Mouse (Mus musculus): ENCODE measurements around the gene Nnat. TPM values are rescaled to one million over a fixed set of nuclear protein-coding genes. Genes with fewer than 3 reads are reported as not detected.

Nnat gene
- polyA plus RNA-seq, 1 experiment from 2014 or later = 3,566 TPM

- Histone ChIP-seq H3K27me3 (ENCODE audit: control insufficient read depth, insufficient read depth, low read length) (no peaks in the 10 kb centered on the region), H3K27ac (ENCODE audit: low read depth, low read length) (0 out of 2 replicates have a peak overlapping the region, but pooled peaks have one; percentile 11), H3K4me2 (ENCODE audit: low read depth, low read length) (no peak overlapping the region), H3K9ac (replicated peaks; ENCODE audit: low read depth, low read length) (no peak overlapping the region), H3K36me3 (ENCODE audit: control insufficient read depth, insufficient read depth, low read length) (no peaks in the 10 kb centered on the region), H3K9me3 (ENCODE audit: control insufficient read depth, low read length) (no peaks in the 10 kb centered on the region), H3K4me3 (ENCODE audit: low read depth, low read length) (no peak overlapping the region), H3K4me1 (ENCODE audit: control insufficient read depth, insufficient read depth, low read length) (peaks cover 30% of the 10 kb centered on the region)
- ATAC-seq (ENCODE audit: low read depth) = no peak
- 47% methylated on average over 4 of the region's 4 CpGs for WGBS
Observed at GRCm38 (mm10) chr2:157542415-157542814, 17.5 kb upstream of the Nnat start.

- Histone ChIP-seq H3K9ac (replicated peaks; ENCODE audit: low read depth, low read length) (no peak overlapping the region), H3K4me1 (ENCODE audit: control insufficient read depth, insufficient read depth, low read length) (peaks cover 28% of the 10 kb centered on the region)
Observed at GRCm38 (mm10) chr2:157544333-157544888, 15.5 kb upstream of the Nnat start.

GRCm38 (mm10) chr2:157546686-157547085 is 13.2 kb upstream of the Nnat start:
- Histone ChIP-seq H3K4me3 (ENCODE audit: low read depth, low read length) (no peak overlapping the region), H3K27me3 (ENCODE audit: control insufficient read depth, insufficient read depth, low read length) (no peaks in the 10 kb centered on the region), H3K27ac (ENCODE audit: low read depth, low read length) (no peak overlapping the region), H3K9me3 (ENCODE audit: control insufficient read depth, low read length) (no peaks in the 10 kb centered on the region), H3K36me3 (ENCODE audit: control insufficient read depth, insufficient read depth, low read length) (peaks cover 9% of the 10 kb centered on the region), H3K4me2 (ENCODE audit: low read depth, low read length) (no peak overlapping the region), H3K9ac (replicated peaks; ENCODE audit: low read depth, low read length) (no peak overlapping the region), H3K4me1 (ENCODE audit: control insufficient read depth, insufficient read depth, low read length) (peaks cover 16% of the 10 kb centered on the region; the same call in 1 of the 2 replicates)
- no peak for ATAC-seq (ENCODE audit: low read depth)

More at GRCm38 (mm10) chr2:157544333-157544888, 15.5 kb upstream of the Nnat start:
- H3K9me3 ChIP-seq (ENCODE audit: control insufficient read depth, low read length) = no peaks in the 10 kb centered on the region
- H3K27ac ChIP-seq (ENCODE audit: low read depth, low read length) = no peak overlapping the region
- no peak overlapping the region for H3K4me2 ChIP-seq (ENCODE audit: low read depth, low read length)
- peaks cover 9% of the 10 kb centered on the region for H3K36me3 ChIP-seq (ENCODE audit: control insufficient read depth, insufficient read depth, low read length)
- H3K4me3 ChIP-seq (ENCODE audit: low read depth, low read length) = no peak overlapping the region
- no peaks in the 10 kb centered on the region for H3K27me3 ChIP-seq (ENCODE audit: control insufficient read depth, insufficient read depth, low read length)
- ATAC-seq (ENCODE audit: low read depth) = no peak
- WGBS = 55% methylated on average over 9 of the region's 9 CpGs

GRCm38 (mm10) chr2:157550292-157550691 is 9.6 kb upstream of the Nnat start:
- WGBS = 89% methylated on average over 4 of the region's 4 CpGs
- Histone ChIP-seq H3K9ac (replicated peaks; ENCODE audit: low read depth, low read length) (no peak overlapping the region), H3K4me1 (ENCODE audit: control insufficient read depth, insufficient read depth, low read length) (peaks cover 11% of the 10 kb centered on the region), H3K4me2 (ENCODE audit: low read depth, low read length) (no peak overlapping the region), H3K27ac (ENCODE audit: low read depth, low read length) (no peak overlapping the region), H3K36me3 (ENCODE audit: control insufficient read depth, insufficient read depth, low read length) (peaks cover 9% of the 10 kb centered on the region), H3K9me3 (ENCODE audit: control insufficient read depth, low read length) (no peaks in the 10 kb centered on the region), H3K4me3 (ENCODE audit: low read depth, low read length) (no peak overlapping the region), H3K27me3 (ENCODE audit: control insufficient read depth, insufficient read depth, low read length) (no peaks in the 10 kb centered on the region)
- no peak for ATAC-seq (ENCODE audit: low read depth)

- Histone ChIP-seq H3K27ac (ENCODE audit: low read depth, low read length) (no peak overlapping the region), H3K36me3 (ENCODE audit: control insufficient read depth, insufficient read depth, low read length) (peaks cover 16% of the 10 kb centered on the region), H3K4me2 (ENCODE audit: low read depth, low read length) (no peak overlapping the region), H3K27me3 (ENCODE audit: control insufficient read depth, insufficient read depth, low read length) (no peaks in the 10 kb centered on the region), H3K4me1 (ENCODE audit: control insufficient read depth, insufficient read depth, low read length) (no peaks in the 10 kb centered on the region; the same call in 1 of the 2 replicates), H3K4me3 (ENCODE audit: low read depth, low read length) (no peak overlapping the region), H3K9me3 (ENCODE audit: control insufficient read depth, low read length) (no peaks in the 10 kb centered on the region), H3K9ac (replicated peaks; ENCODE audit: low read depth, low read length) (no peak overlapping the region)
- WGBS = 76% methylated on average over 10 of the region's 10 CpGs
- ATAC-seq (ENCODE audit: low read depth) = no peak
Observed at GRCm38 (mm10) chr2:157552158-157552886, 7.6 kb upstream of the Nnat start.

GRCm38 (mm10) chr2:157556074-157556698 is 3.7 kb upstream of the Nnat start:
- 81% methylated on average over 5 of the region's 5 CpGs for WGBS
- Histone ChIP-seq H3K9me3 (ENCODE audit: control insufficient read depth, low read length) (peaks cover 1% of the 10 kb centered on the region), H3K9ac (replicated peaks; ENCODE audit: low read depth, low read length) (no peak overlapping the region), H3K27me3 (ENCODE audit: control insufficient read depth, insufficient read depth, low read length) (no peaks in the 10 kb centered on the region), H3K4me3 (ENCODE audit: low read depth, low read length) (no peak overlapping the region), H3K4me1 (ENCODE audit: control insufficient read depth, insufficient read depth, low read length) (peaks cover 3% of the 10 kb centered on the region), H3K27ac (ENCODE audit: low read depth, low read length) (no peak overlapping the region), H3K4me2 (ENCODE audit: low read depth, low read length) (no peak overlapping the region), H3K36me3 (ENCODE audit: control insufficient read depth, insufficient read depth, low read length) (0 out of 2 replicates have a peak, but pooled peaks cover 8% of the 10 kb centered on the region)
- ATAC-seq (ENCODE audit: low read depth) = no peak

- Histone ChIP-seq H3K4me2 (ENCODE audit: low read depth, low read length) (no peak overlapping the region), H3K4me1 (ENCODE audit: control insufficient read depth, insufficient read depth, low read length) (peaks cover 3% of the 10 kb centered on the region), H3K4me3 (ENCODE audit: low read depth, low read length) (no peak overlapping the region), H3K36me3 (ENCODE audit: control insufficient read depth, insufficient read depth, low read length) (peaks cover 8% of the 10 kb centered on the region; the same call in 1 of the 2 replicates), H3K27me3 (ENCODE audit: control insufficient read depth, insufficient read depth, low read length) (no peaks in the 10 kb centered on the region), H3K9ac (replicated peaks; ENCODE audit: low read depth, low read length) (no peak overlapping the region), H3K9me3 (ENCODE audit: control insufficient read depth, low read length) (peaks cover 2% of the 10 kb centered on the region), H3K27ac (ENCODE audit: low read depth, low read length) (no peak overlapping the region)
- ATAC-seq (ENCODE audit: low read depth) = no peak
- WGBS = 75% methylated on average over 9 of the region's 9 CpGs
Observed at GRCm38 (mm10) chr2:157558051-157558450, 1.8 kb upstream of the Nnat start.

- H3K9me3 ChIP-seq (ENCODE audit: control insufficient read depth, low read length) = peaks cover 2% of the 10 kb centered on the region
- H3K9ac ChIP-seq (replicated peaks; ENCODE audit: low read depth, low read length) = no peak overlapping the region
- H3K36me3 ChIP-seq (ENCODE audit: control insufficient read depth, insufficient read depth, low read length) = peaks cover 8% of the 10 kb centered on the region; the same call in 1 of the 2 replicates
- WGBS = 57% methylated on average over 6 of the region's 6 CpGs
- H3K27me3 ChIP-seq (ENCODE audit: control insufficient read depth, insufficient read depth, low read length) = no peaks in the 10 kb centered on the region
- peaks cover 3% of the 10 kb centered on the region for H3K4me1 ChIP-seq (ENCODE audit: control insufficient read depth, insufficient read depth, low read length)
- no peak overlapping the region for H3K27ac ChIP-seq (ENCODE audit: low read depth, low read length)
- H3K4me3 ChIP-seq (ENCODE audit: low read depth, low read length) = no peak overlapping the region
- no peak for ATAC-seq (ENCODE audit: low read depth)
- no peak overlapping the region for H3K4me2 ChIP-seq (ENCODE audit: low read depth, low read length)
Observed at GRCm38 (mm10) chr2:157558520-157558919, 1.4 kb upstream of the Nnat start.

- WGBS = 59% methylated on average over 19 of the region's 19 CpGs
- Histone ChIP-seq H3K36me3 (ENCODE audit: control insufficient read depth, insufficient read depth, low read length) (peaks cover 8% of the 10 kb centered on the region; the same call in 1 of the 2 replicates), H3K27ac (ENCODE audit: low read depth, low read length) (peak overlapping the region; percentile 67; the same call in 1 of the 2 replicates), H3K9me3 (ENCODE audit: control insufficient read depth, low read length) (peaks cover 2% of the 10 kb centered on the region), H3K9ac (replicated peaks; ENCODE audit: low read depth, low read length) (peak overlapping the region; percentile 12; the same call in 1 of the 2 replicates), H3K4me1 (ENCODE audit: control insufficient read depth, insufficient read depth, low read length) (peaks cover 10% of the 10 kb centered on the region), H3K4me2 (ENCODE audit: low read depth, low read length) (peak overlapping the region; percentile 44), H3K4me3 (ENCODE audit: low read depth, low read length) (peak overlapping the region; percentile 55), H3K27me3 (ENCODE audit: control insufficient read depth, insufficient read depth, low read length) (no peaks in the 10 kb centered on the region)
- no peak for ATAC-seq (ENCODE audit: low read depth)
Observed at GRCm38 (mm10) chr2:157559440-157559839, 438 bp upstream of the Nnat start.

Measured in neural tube, embryonic 14.5 days (tissue).